Mouse (Mus musculus) CH12.LX (cell line): ENCODE measurements at regions not wholly inside any gene's neighbourhood (a gene's known extent, or its start where the extent isn't known, plus 50 kb on each side); places are given as distances from the start of the nearest gene placed in this dataset.

Source experiments
- DNase-seq: peaks from one replicate; pipeline ENCODE4 v3.0.0-alpha.2; 2013; ENCODE audit errors: extremely low read depth
- H3K27ac ChIP-seq: 2 replicates; pipeline ENCODE4 v1.5.1; 2012; ENCODE audit warnings: low read depth, mild to moderate bottlenecking, control low read depth, moderate library complexity; ENCODE audit not compliant: insufficient read depth
- H3K27me3 ChIP-seq: replicated peaks from 2 replicates; pipeline ENCODE3; 2012; ENCODE audit warnings: inconsistent platforms
- H3K36me3 ChIP-seq, 2 experiments: replicated peaks in 1 of 2; 2 replicates each; pipeline versions ENCODE3 to v1.6.1; 2012; ENCODE audit warnings: inconsistent platforms in 1 of 2, low read length in 1 of 2, mild to moderate bottlenecking in 1 of 2, mixed read lengths in 1 of 2, moderate library complexity in 1 of 2; ENCODE audit not compliant: control insufficient read depth in 1 of 2, insufficient read depth in 1 of 2
- H3K4me1 ChIP-seq, 2 experiments: 2 replicates each; pipeline ENCODE4 v1.6.1; 2012; ENCODE audit warnings: inconsistent platforms in 1 of 2, moderate library complexity in 1 of 2; ENCODE audit not compliant: insufficient read depth in 2 of 2, control insufficient read depth in 1 of 2
- H3K4me2 ChIP-seq: 2 replicates; pipeline ENCODE4 v1.6.1; 2012; ENCODE audit warnings: low read depth, mild to moderate bottlenecking, control low read depth; ENCODE audit not compliant: poor library complexity, insufficient read depth, severe bottlenecking
- H3K4me3 ChIP-seq, 3 experiments: fragments of 150-350 bp in 1 of 3; sonication (generic) in 1 of 3; replicated peaks in 1 of 3; 2 replicates each; pipeline versions ENCODE3 to v1.5.1; 2011 to 2012; ENCODE audit warnings: low read depth in 2 of 3, low read length in 2 of 3, mild to moderate bottlenecking in 2 of 3, moderate library complexity in 2 of 3, control low read depth in 1 of 3, improper control_type of control experiment in 1 of 3, inconsistent platforms in 1 of 3, mixed read lengths in 1 of 3; ENCODE audit not compliant: poor library complexity in 1 of 3
- H3K79me2 ChIP-seq: replicated peaks from 2 replicates; pipeline ENCODE4 v1.6.1; 2012; ENCODE audit warnings: mild to moderate bottlenecking, moderate library complexity; ENCODE audit not compliant: control insufficient read depth, poor library complexity, insufficient read depth, severe bottlenecking; ENCODE audit errors: extremely low read depth
- H3K9ac ChIP-seq: 2 replicates; pipeline ENCODE4 v1.6.1; 2012; ENCODE audit warnings: low read depth, mild to moderate bottlenecking, control low read depth, moderate library complexity; ENCODE audit not compliant: insufficient read depth
- H3K9me3 ChIP-seq: replicated peaks from 2 replicates; pipeline ENCODE3; 2012; ENCODE audit warnings: low read length, inconsistent platforms, mixed read lengths
- BHLHE40 ChIP-seq: IDR thresholded peaks from 2 replicates; pipeline ENCODE4 v1.6.1; 2011; ENCODE audit warnings: mild to moderate bottlenecking, low read depth, low read length, improper control_type of control experiment
- CHD1 ChIP-seq: IDR thresholded peaks from 2 replicates; pipeline ENCODE4 v1.6.1; 2012; ENCODE audit warnings: low read depth, low read length, improper control_type of control experiment, inconsistent platforms
- CHD2 ChIP-seq: IDR thresholded peaks from 2 replicates; pipeline ENCODE4 v1.6.1; 2011; ENCODE audit warnings: low read length, improper control_type of control experiment
- ELF1 ChIP-seq: IDR thresholded peaks from 2 replicates; pipeline ENCODE4 v1.6.1; 2014; ENCODE audit warnings: low read depth, mild to moderate bottlenecking, inconsistent platforms, low read length, improper control_type of control experiment
- EP300 ChIP-seq: IDR thresholded peaks from 2 replicates; pipeline ENCODE4 v1.6.1; 2011; ENCODE audit warnings: low read length, improper control_type of control experiment
- GABPA ChIP-seq: IDR thresholded peaks from 2 replicates; pipeline ENCODE4 v1.6.1; 2012; ENCODE audit warnings: low read depth, low read length, improper control_type of control experiment, inconsistent platforms; ENCODE audit not compliant: insufficient replicate concordance
- JUN ChIP-seq: IDR thresholded peaks from 2 replicates; pipeline ENCODE4 v1.6.1; 2011; ENCODE audit warnings: low read depth, mild to moderate bottlenecking, low read length, improper control_type of control experiment, moderate library complexity; ENCODE audit not compliant: insufficient read depth
- KAT2A ChIP-seq: IDR thresholded peaks from 2 replicates; pipeline ENCODE4 v1.6.1; 2012; ENCODE audit warnings: low read length, improper control_type of control experiment, inconsistent platforms; ENCODE audit not compliant: insufficient replicate concordance
- MAFK ChIP-seq: IDR thresholded peaks from 2 replicates; pipeline ENCODE4 v1.6.1; 2011; ENCODE audit warnings: low read length, improper control_type of control experiment; ENCODE audit not compliant: insufficient replicate concordance
- MAZ ChIP-seq: IDR thresholded peaks from 2 replicates; pipeline ENCODE4 v1.6.1; 2012; ENCODE audit warnings: low read depth, mild to moderate bottlenecking, inconsistent platforms, low read length, improper control_type of control experiment, moderate library complexity
- MXI1 ChIP-seq: IDR thresholded peaks from 2 replicates; pipeline ENCODE4 v1.6.1; 2011; ENCODE audit warnings: mild to moderate bottlenecking, low read depth, low read length, improper control_type of control experiment
- MYC ChIP-seq: IDR thresholded peaks from 2 replicates; pipeline ENCODE4 v1.6.1; 2011; ENCODE audit warnings: low read depth, mild to moderate bottlenecking, improper control_type of control experiment, low read length
- NELFE ChIP-seq: IDR thresholded peaks from 2 replicates; pipeline ENCODE4 v1.6.1; 2011; ENCODE audit warnings: low read depth, low read length, improper control_type of control experiment
- POLR2A ChIP-seq: IDR thresholded peaks from 2 replicates; pipeline ENCODE4 v1.6.1; 2011; ENCODE audit warnings: low read depth, mild to moderate bottlenecking, improper control_type of control experiment, low read length
- SIN3A ChIP-seq: IDR thresholded peaks from 2 replicates; pipeline ENCODE4 v1.6.1; 2012; ENCODE audit warnings: low read length, improper control_type of control experiment, inconsistent platforms
- USF1 ChIP-seq: IDR thresholded peaks from 2 replicates; pipeline ENCODE4 v1.6.1; 2014; ENCODE audit warnings: low read depth, mild to moderate bottlenecking, inconsistent platforms, low read length, improper control_type of control experiment
- USF2 ChIP-seq: conservative IDR thresholded peaks from 2 replicates; pipeline ENCODE4 v1.6.1; 2011; ENCODE audit warnings: low read depth, low read length, improper control_type of control experiment
- ZC3H11A ChIP-seq: IDR thresholded peaks from 2 replicates; pipeline ENCODE4 v1.6.1; 2012; ENCODE audit warnings: low read depth, mild to moderate bottlenecking, inconsistent platforms, low read length, improper control_type of control experiment
- ZKSCAN1 ChIP-seq: IDR thresholded peaks from 2 replicates; pipeline ENCODE4 v1.6.1; 2012; ENCODE audit warnings: low read depth, inconsistent platforms, low read length, improper control_type of control experiment, borderline replicate concordance
- ZMIZ1 ChIP-seq: IDR thresholded peaks from 2 replicates; pipeline ENCODE4 v1.6.1; 2012; ENCODE audit warnings: low read depth, mild to moderate bottlenecking, inconsistent platforms, low read length, improper control_type of control experiment
- dilution Hi-C: fragments of 300-500 bp; cut with MboI; formaldehyde crosslinking; loops from 2 replicates; pipeline ENCODE4 v1.14.3; 2020; ENCODE audit warnings: low sequenced_read_pairs; ENCODE audit not compliant: extremely low pct_unique_long_range_greater_than_20kb, extremely low pct_ligation_motif_present
- in situ Hi-C: fragments of 300-500 bp; cut with MboI; formaldehyde crosslinking; loops from 3 replicates; pipeline ENCODE4 v1.14.3; 2019; ENCODE audit warnings: low sequenced_read_pairs, low pct_ligation_motif_present, low pct_unique_long_range_greater_than_20kb, mixed read lengths

GRCm38 (mm10) chr11:40216391-40216790 is 478.6 kb downstream of the Mat2b start:
- H3K4me1 ChIP-seq, result no peaks in the 10 kb centered on the region
- no peak for DNase-seq
- no peak overlapping the region for H3K9ac ChIP-seq
- no peaks in the 10 kb centered on the region for H3K79me2 ChIP-seq
- H3K4me3 ChIP-seq, result no peak overlapping the region
- H3K27me3 ChIP-seq, result no peaks in the 10 kb centered on the region
- peaks cover 3% of the 10 kb centered on the region for H3K9me3 ChIP-seq
- H3K27ac ChIP-seq, result no peak overlapping the region
- dilution Hi-C loops, result no loop called here
- TF ChIP-seq ELF1 (no peak), ZKSCAN1 (no peak), GABPA (no peak), CHD1 (no peak), BHLHE40 (no peak), ZC3H11A (no peak), NELFE (no peak), USF1 (no peak), MAFK (no peak), JUN (no peak), USF2 (no peak), MYC (no peak), MXI1 (no peak), KAT2A (no peak), CHD2 (no peak), MAZ (no peak), POLR2A (no peak), EP300 (no peak), SIN3A (no peak), ZMIZ1 (no peak)
- H3K4me2 ChIP-seq, result no peak overlapping the region
- no peaks in the 10 kb centered on the region for H3K36me3 ChIP-seq
- in situ Hi-C loops, result no loop called here
